In the genomic region with DNA sequence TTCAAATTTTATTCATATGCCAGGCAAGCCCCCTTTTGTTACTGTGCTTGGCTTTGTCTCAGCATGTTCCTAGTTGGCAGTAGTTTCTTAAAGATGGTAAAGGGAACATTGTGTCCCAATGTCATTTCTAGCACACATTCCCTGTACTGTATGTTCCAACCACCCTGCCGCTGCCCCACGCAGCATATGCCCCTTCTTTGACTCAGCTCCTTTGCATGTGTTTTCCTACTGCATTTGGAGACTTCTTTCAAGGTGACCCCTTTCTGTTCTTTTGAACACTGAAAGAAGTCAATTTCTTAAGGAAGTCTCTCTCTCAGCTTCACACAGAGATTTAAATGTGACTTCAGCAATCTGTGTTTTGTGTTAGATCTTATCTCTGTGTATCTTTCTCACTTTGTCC, we compare ENCODE assay signal across 23 mouse cellular contexts.
"Had no signal": no experiment of that assay in that cellular context is flagged by ENCODE, and none has a peak within 500 bp of the region (broad histone marks: within the 10 kb centered on the region; RNA-seq: fewer than 3 reads in every experiment).

No protein-coding gene starts in this region.

- H3K27ac ChIP-seq: heart, adult 2 months; heart, embryonic 13.5 days; heart, embryonic 15.5 days; hindbrain, embryonic 13.5 days; hindbrain, embryonic 15.5 days; hindbrain, postnatal 0 days; left cerebral cortex, adult 2 months; limb, embryonic 10.5 days; limb, embryonic 12.5 days; liver, embryonic 13.5 days; liver, embryonic 15.5 days had no signal

- H3K4me3 ChIP-seq: heart, adult 2 months; heart, embryonic 13.5 days; heart, embryonic 15.5 days; hindbrain, embryonic 13.5 days; hindbrain, embryonic 15.5 days; left cerebral cortex, adult 2 months; limb, embryonic 10.5 days; limb, embryonic 12.5 days; liver, embryonic 13.5 days; liver, embryonic 15.5 days had no signal

- DNase-seq: forebrain, postnatal 0 days; gastrocnemius, postnatal 14 days; gastrocnemius, postnatal 36 days; heart, adult 11 months; heart, adult 2 months; heart, postnatal 14 days; heart, postnatal 36 days; kidney, adult 11 months; kidney, adult 2 months; kidney, postnatal 10 days; kidney, postnatal 25 days; kidney, postnatal 4 days; liver; liver, embryonic 13.5 days had no signal
